Mouse (Mus musculus) heart, postnatal 0 days (tissue): ENCODE results near the gene Cd2.

ENCODE experiments used
- CTCF ChIP-seq: IDR thresholded peaks from 2 replicates; pipeline ENCODE4 v1.5.1; 2016; ENCODE audit warnings: antibody characterized with exemption, control low read depth, low read depth
- EP300 ChIP-seq: IDR thresholded peaks from 2 replicates; pipeline ENCODE4 v1.6.1; 2016; ENCODE audit warnings: antibody characterized with exemption, low read depth

- TF ChIP-seq CTCF (no peak), EP300 (no peak)
Measured at GRCm38 (mm10) chr3:101289406-101289805, 1.7 kb upstream of the Cd2 start.
